Mouse (Mus musculus): ENCODE measurements around the gene Bcl2l1.

The Bcl2l1 gene

GRCm38 (mm10) chr2:152738341-152738740 lies 93.2 kb downstream of the Bcl2l1 start:
- no peak for DNase-seq (ENCODE audit: low read depth, low spot score)

- DNase-seq (ENCODE audit: low read depth, low spot score) = peak; percentile 26
These were observed 94.0 kb downstream of the Bcl2l1 start for GRCm38 (mm10) chr2:152737306-152738221.

GRCm38 (mm10) chr2:152736748-152737147 lies 94.8 kb downstream of the Bcl2l1 start:
- peak; percentile 39 for DNase-seq (ENCODE audit: low read depth, low spot score)

- DNase-seq (ENCODE audit: low read depth, low spot score) = peak; percentile 94
These were observed 95.4 kb downstream of the Bcl2l1 start, which contains the start of gene Id1 for GRCm38 (mm10) chr2:152736090-152736601. Gene Id1 (plus strand): TSS chr2:152736251.

GRCm38 (mm10) chr2:152734984-152735383 lies 96.5 kb downstream of the Bcl2l1 start:
- peak; percentile 92 for DNase-seq (ENCODE audit: low read depth, low spot score)

- no peak for DNase-seq (ENCODE audit: low read depth, low spot score)
These were observed 97.0 kb downstream of the Bcl2l1 start for GRCm38 (mm10) chr2:152734501-152734900.

GRCm38 (mm10) chr2:152733201-152733600 lies 98.3 kb downstream of the Bcl2l1 start:
- DNase-seq (ENCODE audit: low read depth, low spot score) = no peak
